Mouse (Mus musculus) thymus, adult 2 months (tissue): ENCODE measurements around the gene Zfp518a. TPM values are rescaled to one million over a fixed set of nuclear protein-coding genes. Genes with fewer than 3 reads are reported as not detected.
A peak's percentile ranks its signal among the peaks of the same experiment; 100 is the strongest.

Experiments used
- DNase-seq: peaks from one replicate; pipeline ENCODE4 v3.0.0; 2021
- H3K27ac ChIP-seq: fragments of 200-500 bp; 2 replicates; pipeline ENCODE4 v1.5.1; 2012; ENCODE audit warnings: low read length, control low read depth; ENCODE audit not compliant: control insufficient read depth, insufficient read depth
- H3K27me3 ChIP-seq: fragments of 200-500 bp; 2 replicates; pipeline ENCODE4 v1.6.1; 2012; ENCODE audit warnings: mild to moderate bottlenecking, low read length, moderate library complexity, mixed read lengths; ENCODE audit not compliant: control insufficient read depth, insufficient read depth
- H3K36me3 ChIP-seq: fragments of 200-500 bp; 2 replicates; pipeline ENCODE4 v1.6.1; 2012; ENCODE audit warnings: mild to moderate bottlenecking, low read length, moderate library complexity; ENCODE audit not compliant: control insufficient read depth, insufficient read depth
- H3K4me1 ChIP-seq: fragments of 200-500 bp; replicated peaks from 2 replicates; pipeline ENCODE4 v1.6.1; 2012; ENCODE audit warnings: low read length; ENCODE audit not compliant: control insufficient read depth, insufficient read depth
- H3K4me3 ChIP-seq: fragments of 200-500 bp; 2 replicates; pipeline ENCODE4 v1.5.1; 2012; ENCODE audit warnings: mild to moderate bottlenecking, low read length, control low read depth, moderate library complexity; ENCODE audit not compliant: control insufficient read depth, insufficient read depth
- CTCF ChIP-seq: fragments of 200-500 bp; IDR thresholded peaks from 2 replicates; pipeline ENCODE4 v1.5.1; 2012; ENCODE audit warnings: mild to moderate bottlenecking, control low read depth, low read length, moderate library complexity, borderline replicate concordance; ENCODE audit not compliant: control insufficient read depth, poor library complexity, insufficient read depth; ENCODE audit errors: extremely low read depth
- POLR2A ChIP-seq: fragments of 200-500 bp; IDR thresholded peaks from 2 replicates; pipeline ENCODE4 v1.6.1; 2012; ENCODE audit warnings: mild to moderate bottlenecking, low read length, control low read depth, moderate library complexity; ENCODE audit not compliant: control insufficient read depth, poor library complexity, insufficient read depth; ENCODE audit errors: extremely low read depth
- WGBS: fragments of 180-500 bp; shearing (Covaris S2); methylation state at CpG from one replicate; pipeline ENCODE4 v1.1.7; 2018; 5-methylcytosine and 5-hydroxymethylcytosine counted together
- polyA plus RNA-seq: library from polyadenylated mRNA; depleted of rRNA; stranded (reverse); fragments of >200 nt; gene quantifications from 2 replicates; pipeline ENCODE4 v1.2.3, GENCODE M21; 2012

Gene Zfp518a
- polyA plus RNA-seq, 1 experiment: 1.7 TPM

DNA sequence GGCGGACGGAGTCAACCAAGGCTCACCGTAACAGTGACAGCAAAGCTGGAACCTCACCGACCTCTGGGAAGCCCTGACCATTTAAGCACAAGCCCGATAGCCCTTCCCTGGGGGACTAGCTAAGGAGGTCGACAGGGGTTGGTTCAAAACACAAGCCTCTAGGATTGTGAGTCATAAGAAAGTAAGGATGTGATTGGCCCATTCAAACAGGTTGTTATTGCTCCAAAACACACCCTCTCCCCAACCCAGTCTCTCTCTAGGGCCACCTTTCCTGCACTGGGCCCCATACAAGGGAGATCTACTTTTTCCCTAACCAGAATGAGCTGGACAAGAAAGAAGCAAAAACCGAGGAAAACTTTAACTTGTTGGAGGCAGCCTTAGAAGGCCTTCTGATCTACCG lies 40.9 kb downstream of the Zfp518a start:
- TF ChIP-seq CTCF (no peak), POLR2A (no peak)
- no peak for DNase-seq
- 86% methylated on average over 8 of the region's 8 CpGs for WGBS
- no peaks in the 10 kb centered on the region for H3K27me3 ChIP-seq
- H3K4me3 ChIP-seq: no peak overlapping the region
- no peaks in the 10 kb centered on the region for H3K36me3 ChIP-seq
- H3K4me1 ChIP-seq: peaks cover 11% of the 10 kb centered on the region
- H3K27ac ChIP-seq: no peak overlapping the region

DNA sequence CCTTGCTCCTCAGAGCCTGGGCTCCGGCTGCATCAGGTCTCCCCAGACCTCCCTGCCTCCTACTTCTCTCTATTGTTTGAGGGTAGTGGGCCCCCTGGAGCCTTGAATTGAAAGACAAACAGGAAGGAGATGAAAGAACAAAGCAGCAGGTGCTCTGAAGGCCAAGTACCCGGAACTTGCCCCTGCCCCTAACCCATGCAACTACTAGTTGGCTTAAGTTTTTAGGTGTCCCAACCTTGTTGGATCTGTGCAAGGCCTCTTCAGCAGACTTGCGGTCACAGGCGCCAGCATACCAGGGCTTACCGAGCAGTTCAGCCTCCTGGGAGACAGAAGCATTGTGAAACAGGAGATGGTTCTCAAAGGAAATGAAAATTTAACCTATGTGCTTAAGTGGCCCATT lies 41.5 kb downstream of the Zfp518a start:
- Histone ChIP-seq H3K27ac (peak overlapping the region; percentile 66), H3K36me3 (no peaks in the 10 kb centered on the region), H3K27me3 (no peaks in the 10 kb centered on the region), H3K4me1 (peaks cover 11% of the 10 kb centered on the region), H3K4me3 (no peak overlapping the region)
- WGBS: 48% methylated on average over 5 of the region's 5 CpGs
- no peak for TF ChIP-seq POLR2A
- TF ChIP-seq CTCF: no peak
- peak; percentile 59 for DNase-seq

DNA sequence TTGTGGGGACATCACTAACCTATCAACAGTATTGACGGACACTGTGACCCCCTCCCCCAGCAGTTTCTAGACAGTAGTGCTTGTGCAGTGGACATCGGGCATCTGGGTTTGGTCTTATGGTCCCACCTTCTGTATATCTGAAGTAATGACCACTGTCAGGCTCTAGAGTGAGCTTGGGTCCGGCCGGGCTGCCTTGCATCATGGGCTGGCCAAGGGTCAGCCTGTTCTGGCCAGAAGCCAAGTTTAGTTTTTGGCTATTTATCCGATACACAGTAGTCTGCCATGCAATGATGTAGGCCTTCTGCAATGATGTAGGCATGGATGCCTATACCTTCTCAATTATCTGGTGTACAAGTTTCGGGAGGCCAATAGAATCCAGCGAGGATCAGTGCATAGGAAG lies 49.0 kb downstream of the Zfp518a start:
- no peak for DNase-seq
- 95% methylated on average over 7 of the region's 7 CpGs for WGBS
- Histone ChIP-seq H3K4me1 (no peaks in the 10 kb centered on the region), H3K27ac (no peak overlapping the region), H3K36me3 (no peaks in the 10 kb centered on the region), H3K27me3 (no peaks in the 10 kb centered on the region), H3K4me3 (no peak overlapping the region)
- TF ChIP-seq POLR2A: no peak

DNA sequence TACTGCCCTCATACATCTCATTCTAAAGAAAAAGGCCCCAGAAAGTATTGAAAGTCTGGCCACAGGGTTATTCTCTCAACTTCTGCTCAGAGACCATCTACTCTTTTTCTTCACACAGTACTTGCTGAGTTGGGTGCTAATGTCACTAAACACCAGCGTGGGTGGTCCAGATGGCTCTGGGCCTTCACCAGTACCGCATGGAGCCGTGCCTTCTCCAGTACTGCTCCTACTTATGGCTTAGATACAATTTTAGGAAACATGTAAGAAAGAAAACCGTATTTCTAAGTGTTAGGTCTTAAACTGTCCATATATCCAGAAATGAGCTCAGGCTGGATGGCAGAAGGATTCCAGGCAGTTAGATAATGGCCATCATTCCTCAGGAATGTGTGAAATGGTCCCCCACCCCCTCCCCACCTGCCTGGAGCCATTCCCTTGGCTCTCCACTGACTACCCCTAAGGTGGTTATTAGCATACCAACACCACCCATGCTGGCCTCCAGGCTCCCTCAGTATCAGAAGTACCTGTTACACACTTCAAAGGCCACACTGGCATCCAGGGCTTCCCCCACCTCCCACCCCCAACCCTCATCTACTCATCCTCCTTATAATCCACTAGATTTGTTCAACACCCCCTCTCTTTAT lies 52.6 kb downstream of the Zfp518a start:
- Histone ChIP-seq H3K4me1 (no peaks in the 10 kb centered on the region), H3K27ac (no peak overlapping the region), H3K27me3 (no peaks in the 10 kb centered on the region), H3K4me3 (no peak overlapping the region), H3K36me3 (no peaks in the 10 kb centered on the region)
- DNase-seq: no peak
- WGBS: 96% methylated on average over 4 of the region's 4 CpGs
- TF ChIP-seq CTCF (no peak), POLR2A (no peak)

DNA sequence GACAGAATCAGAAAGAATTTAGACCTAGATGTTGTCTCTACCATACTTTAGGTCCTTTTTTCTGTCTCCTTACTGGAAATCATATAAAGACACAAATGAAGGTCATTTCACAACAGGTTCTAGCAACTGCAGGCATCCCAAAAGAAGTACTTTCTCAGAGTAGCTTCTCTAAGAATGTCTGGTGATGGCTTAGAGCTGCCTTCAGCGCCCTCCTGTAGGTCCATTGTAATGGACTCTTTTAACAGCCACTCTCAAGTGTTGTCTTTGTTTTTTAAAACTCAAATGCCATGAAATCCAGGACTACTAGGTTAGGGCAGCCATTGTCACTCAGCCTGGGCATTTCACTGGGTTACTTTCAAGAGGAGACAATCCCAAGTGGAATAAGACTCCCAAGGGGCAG lies 64.5 kb downstream of the Zfp518a start:
- TF ChIP-seq CTCF (no peak), POLR2A (no peak)
- no peak for DNase-seq
- WGBS: 83% methylated on average over 1 of the region's 1 CpGs
- Histone ChIP-seq H3K27ac (no peak overlapping the region), H3K36me3 (no peaks in the 10 kb centered on the region), H3K4me1 (peaks cover 3% of the 10 kb centered on the region; the same call in 1 of the 2 replicates), H3K4me3 (no peak overlapping the region), H3K27me3 (no peaks in the 10 kb centered on the region)

DNA sequence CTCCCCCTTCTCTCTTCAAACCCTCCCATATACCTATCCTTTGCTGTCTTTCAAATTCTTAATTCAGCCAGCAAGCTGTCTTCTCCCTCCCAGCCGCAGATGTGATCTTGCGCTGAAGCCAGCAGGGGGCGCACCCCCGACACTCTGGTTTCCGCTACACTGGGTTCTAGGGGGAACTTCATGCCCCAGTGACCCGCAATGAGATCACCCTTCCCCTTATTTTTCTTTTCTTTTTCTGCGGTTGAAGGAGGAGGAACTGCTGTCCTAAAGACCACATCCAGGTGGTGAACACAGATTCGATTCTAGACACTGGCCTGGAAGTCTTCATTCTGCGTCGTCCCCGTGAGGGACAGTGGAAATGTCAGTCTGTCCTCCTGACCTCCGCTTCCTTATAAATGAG lies 68.5 kb downstream of the Zfp518a start:
- Histone ChIP-seq H3K36me3 (no peaks in the 10 kb centered on the region), H3K27ac (no peak overlapping the region), H3K4me3 (no peak overlapping the region), H3K27me3 (no peaks in the 10 kb centered on the region), H3K4me1 (peaks cover 3% of the 10 kb centered on the region; the same call in 1 of the 2 replicates)
- WGBS: 12% methylated on average over 12 of the region's 12 CpGs
- TF ChIP-seq CTCF (peak; percentile 96), POLR2A (no peak)
- peak; percentile 80 for DNase-seq

DNA sequence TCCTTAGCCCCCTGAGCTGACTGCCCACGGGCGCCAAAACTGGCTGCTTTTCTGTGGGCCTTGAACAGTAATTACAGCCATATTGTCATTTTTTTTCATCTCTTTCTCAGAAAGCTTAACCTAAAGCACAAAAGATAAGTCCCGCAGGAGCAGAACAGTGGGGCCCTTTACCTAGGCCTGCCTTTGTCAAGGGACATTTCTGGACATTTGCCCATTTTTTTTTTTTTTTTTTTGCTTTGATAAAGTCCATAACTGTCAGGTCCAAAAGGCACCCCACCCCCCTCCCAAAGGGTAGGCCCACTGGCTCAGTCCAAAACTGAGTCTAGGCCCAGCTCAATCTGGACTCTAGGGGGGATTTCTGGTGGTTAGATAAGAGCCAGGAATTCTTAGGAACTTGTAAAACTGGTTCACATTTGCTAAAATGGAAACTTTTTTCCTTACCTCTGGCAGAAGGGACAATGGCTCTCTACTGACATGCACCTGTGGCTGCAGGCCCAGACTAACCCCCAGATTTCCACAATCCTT lies 69.9 kb downstream of the Zfp518a start:
- DNase-seq: no peak
- Histone ChIP-seq H3K27ac (no peak overlapping the region), H3K27me3 (no peaks in the 10 kb centered on the region), H3K36me3 (no peaks in the 10 kb centered on the region), H3K4me1 (peaks cover 3% of the 10 kb centered on the region; the same call in 1 of the 2 replicates), H3K4me3 (no peak overlapping the region)
- 95% methylated on average over 3 of the region's 3 CpGs for WGBS
- TF ChIP-seq CTCF (no peak), POLR2A (no peak)
